Mouse (Mus musculus) ovary, postnatal 36 days (tissue): Measurements from ENCODE around the gene 2510009E07Rik.
A peak's percentile ranks its signal among the peaks of the same experiment; 100 is the strongest.

Experiments
- DNase-seq: peaks from one replicate; pipeline ENCODE4 v3.0.0; 2022; ENCODE audit warnings: low spot score, mixed read lengths

Gene 2510009E07Rik

GRCm38 (mm10) chr16:21694463-21695241 is at the start of gene 2510009E07Rik:
TSS of gene 2510009E07Rik (minus strand) at chr16:21694665.
- DNase-seq: peak; percentile 90

GRCm38 (mm10) chr16:21743401-21743800 is 48.9 kb upstream of the 2510009E07Rik start:
- DNase-seq: no peak

- no peak for DNase-seq
These were observed 48.4 kb upstream of the 2510009E07Rik start for GRCm38 (mm10) chr16:21742898-21743297.

- no peak for DNase-seq
These were observed 47.9 kb upstream of the 2510009E07Rik start for GRCm38 (mm10) chr16:21742191-21742870.

- no peak for DNase-seq
These were observed 47.1 kb upstream of the 2510009E07Rik start for GRCm38 (mm10) chr16:21741542-21741941.

- no peak for DNase-seq
These were observed 41.2 kb upstream of the 2510009E07Rik start for GRCm38 (mm10) chr16:21735638-21736037.

GRCm38 (mm10) chr16:21727897-21728364 is 33.5 kb upstream of the 2510009E07Rik start:
- peak; percentile 39 for DNase-seq

- DNase-seq: no peak
These were observed 33.0 kb upstream of the 2510009E07Rik start for GRCm38 (mm10) chr16:21727421-21727820.

- DNase-seq: no peak
These were observed 29.8 kb upstream of the 2510009E07Rik start for GRCm38 (mm10) chr16:21724261-21724660.

- no peak for DNase-seq
These were observed 25.3 kb upstream of the 2510009E07Rik start for GRCm38 (mm10) chr16:21719770-21720169.

GRCm38 (mm10) chr16:21714516-21714915 is 20.1 kb upstream of the 2510009E07Rik start:
- no peak for DNase-seq

- peak; percentile 16 for DNase-seq
These were observed 15.9 kb upstream of the 2510009E07Rik start for GRCm38 (mm10) chr16:21710321-21710720.

GRCm38 (mm10) chr16:21704691-21705090 is 10.2 kb upstream of the 2510009E07Rik start:
- DNase-seq: no peak

- DNase-seq: no peak
These were observed 7.8 kb upstream of the 2510009E07Rik start for GRCm38 (mm10) chr16:21702314-21702690.

- no peak for DNase-seq
These were observed 7.3 kb upstream of the 2510009E07Rik start for GRCm38 (mm10) chr16:21701611-21702313.

GRCm38 (mm10) chr16:21698136-21698535 is 3.7 kb upstream of the 2510009E07Rik start:
- DNase-seq: no peak

- DNase-seq: no peak
These were observed 2.5 kb upstream of the 2510009E07Rik start for GRCm38 (mm10) chr16:21696946-21697345.

- DNase-seq: peak; percentile 24
These were observed 745 bp upstream of the 2510009E07Rik start for GRCm38 (mm10) chr16:21695242-21695578.

GRCm38 (mm10) chr16:21693981-21694462 is 443 bp downstream of the 2510009E07Rik start:
- DNase-seq: no peak

GRCm38 (mm10) chr16:21690216-21690755 is 4.2 kb downstream of the 2510009E07Rik start:
- no peak for DNase-seq

GRCm38 (mm10) chr16:21689141-21689540 is 5.3 kb downstream of the 2510009E07Rik start:
- no peak for DNase-seq

- DNase-seq: no peak
These were observed 7.1 kb downstream of the 2510009E07Rik start for GRCm38 (mm10) chr16:21687406-21687805.
